Mouse (Mus musculus) forebrain, postnatal 0 days (tissue): ENCODE results near the gene Bclaf3. TPM values are rescaled to one million over a fixed set of nuclear protein-coding genes. Genes with fewer than 3 reads are reported as not detected.

ENCODE experiments used
- ATAC-seq: fragments of 200-750 bp; cut with Nextera tagmentation; 2 replicates; pipeline ENCODE4 v1.8.0; 2017; ENCODE audit warnings: mild to moderate bottlenecking, moderate library complexity
- DNase-seq: peaks from one replicate; pipeline ENCODE4 v3.0.0-alpha.2; 2015
- H3K27ac ChIP-seq: fragments of 300-500 bp; sonication (generic); 2 replicates; pipeline ENCODE4 v1.5.1; 2014; ENCODE audit warnings: low read depth, mild to moderate bottlenecking, antibody characterized with exemption, low read length, moderate library complexity, mixed read lengths
- H3K27me3 ChIP-seq: fragments of 300-500 bp; sonication (generic); 2 replicates; pipeline ENCODE4 v1.6.1; 2014; ENCODE audit warnings: mild to moderate bottlenecking, low read length, mixed read lengths; ENCODE audit not compliant: insufficient read depth
- H3K36me3 ChIP-seq: fragments of 300-500 bp; sonication (generic); 2 replicates; pipeline ENCODE4 v1.6.1; 2014; ENCODE audit warnings: mild to moderate bottlenecking, moderate library complexity; ENCODE audit not compliant: insufficient read depth
- H3K4me1 ChIP-seq: fragments of 300-500 bp; sonication (generic); 2 replicates; pipeline ENCODE4 v1.6.1; 2014; ENCODE audit warnings: antibody characterized with exemption; ENCODE audit not compliant: insufficient read depth
- H3K4me2 ChIP-seq: fragments of 300-500 bp; sonication (generic); 2 replicates; pipeline ENCODE4 v1.6.1; 2014; ENCODE audit warnings: low read depth, mild to moderate bottlenecking, moderate library complexity
- H3K4me3 ChIP-seq: fragments of 300-500 bp; sonication (generic); 2 replicates; pipeline ENCODE4 v1.5.1; 2014; ENCODE audit warnings: low read depth, low read length, mixed read lengths
- H3K9ac ChIP-seq: fragments of 300-500 bp; sonication (generic); 2 replicates; pipeline ENCODE4 v1.6.1; 2014; ENCODE audit warnings: mild to moderate bottlenecking
- H3K9me3 ChIP-seq: fragments of 300-500 bp; sonication (generic); 2 replicates; pipeline ENCODE4 v1.6.1; 2016; ENCODE audit warnings: low read length
- CTCF ChIP-seq: sonication (generic); IDR thresholded peaks from 2 replicates; pipeline ENCODE4 v1.5.1; 2016; ENCODE audit warnings: antibody characterized with exemption, control low read depth, low read depth
- WGBS: fragments of 180-500 bp; shearing (Covaris S2); extraction: QIAGEN DNeasy Blood & Tissue Kit; methylation state at CpG from one replicate; pipeline ENCODE4 v1.1.7; 2014; 5-methylcytosine and 5-hydroxymethylcytosine counted together
- polyA plus RNA-seq: library from polyadenylated mRNA; unstranded; fragments of >200 nt; fragmentation: Nextera tagmentation; extraction: Ambion mirVana; gene quantifications from 2 replicates; pipeline ENCODE4 v1.2.1, GENCODE M21; 2015
- total RNA-seq: library from RNA; depleted of rRNA; stranded (reverse); fragments of >200 nt; gene quantifications from 2 replicates; pipeline ENCODE4 v1.2.3, GENCODE M21; 2014

Bclaf3 gene
- total and polyA plus RNA-seq, 2 experiments from 2014 or later: 14.2 to 18.7 TPM

- no peaks in the 10 kb centered on the region for H3K36me3 ChIP-seq
- no peak for TF ChIP-seq CTCF
- 80% methylated on average over 9 of the region's 9 CpGs for WGBS
- ATAC-seq (no peak), DNase-seq (no peak)
- no peak overlapping the region for H3K4me3 ChIP-seq
- H3K4me1 ChIP-seq: no peaks in the 10 kb centered on the region
- no peak overlapping the region for H3K27ac ChIP-seq
- no peaks in the 10 kb centered on the region for H3K9me3 ChIP-seq
- H3K9ac ChIP-seq: no peak overlapping the region
- no peak overlapping the region for H3K4me2 ChIP-seq
- no peaks in the 10 kb centered on the region for H3K27me3 ChIP-seq
These were observed 15.8 kb upstream of the Bclaf3 start for GRCm38 (mm10) chrX:159510716-159511051.

- Histone ChIP-seq H3K4me1 (no peaks in the 10 kb centered on the region), H3K27ac (no peak overlapping the region), H3K27me3 (no peaks in the 10 kb centered on the region), H3K9me3 (no peaks in the 10 kb centered on the region), H3K9ac (no peak overlapping the region), H3K4me3 (no peak overlapping the region), H3K36me3 (no peaks in the 10 kb centered on the region), H3K4me2 (no peak overlapping the region)
- DNase-seq (no peak), ATAC-seq (no peak)
- TF ChIP-seq CTCF: no peak
- WGBS: 93% methylated on average over 6 of the region's 6 CpGs
These were observed 10.9 kb upstream of the Bclaf3 start for GRCm38 (mm10) chrX:159515599-159515998.

- H3K4me3 ChIP-seq: no peak overlapping the region
- no peaks in the 10 kb centered on the region for H3K9me3 ChIP-seq
- no peak for TF ChIP-seq CTCF
- 73% methylated on average over 3 of the region's 3 CpGs for WGBS
- no peaks in the 10 kb centered on the region for H3K27me3 ChIP-seq
- H3K36me3 ChIP-seq: no peaks in the 10 kb centered on the region
- DNase-seq (no peak), ATAC-seq (no peak)
- no peak overlapping the region for H3K9ac ChIP-seq
- no peak overlapping the region for H3K27ac ChIP-seq
- H3K4me1 ChIP-seq: no peaks in the 10 kb centered on the region
- H3K4me2 ChIP-seq: no peak overlapping the region
These were observed 4.7 kb upstream of the Bclaf3 start for GRCm38 (mm10) chrX:159521780-159522179.

- no peak for ATAC-seq
- WGBS: 76% methylated on average over 4 of the region's 4 CpGs
- no peaks in the 10 kb centered on the region for H3K4me1 ChIP-seq
- no peak for DNase-seq
- H3K36me3 ChIP-seq: no peaks in the 10 kb centered on the region
- no peak overlapping the region for H3K4me2 ChIP-seq
- no peak overlapping the region for H3K9ac ChIP-seq
- TF ChIP-seq CTCF: no peak
- H3K27ac ChIP-seq: no peak overlapping the region
- H3K4me3 ChIP-seq: no peak overlapping the region
- H3K27me3 ChIP-seq: no peaks in the 10 kb centered on the region
- H3K9me3 ChIP-seq: no peaks in the 10 kb centered on the region
These were observed 3.8 kb upstream of the Bclaf3 start for GRCm38 (mm10) chrX:159522651-159523050.

DNA sequence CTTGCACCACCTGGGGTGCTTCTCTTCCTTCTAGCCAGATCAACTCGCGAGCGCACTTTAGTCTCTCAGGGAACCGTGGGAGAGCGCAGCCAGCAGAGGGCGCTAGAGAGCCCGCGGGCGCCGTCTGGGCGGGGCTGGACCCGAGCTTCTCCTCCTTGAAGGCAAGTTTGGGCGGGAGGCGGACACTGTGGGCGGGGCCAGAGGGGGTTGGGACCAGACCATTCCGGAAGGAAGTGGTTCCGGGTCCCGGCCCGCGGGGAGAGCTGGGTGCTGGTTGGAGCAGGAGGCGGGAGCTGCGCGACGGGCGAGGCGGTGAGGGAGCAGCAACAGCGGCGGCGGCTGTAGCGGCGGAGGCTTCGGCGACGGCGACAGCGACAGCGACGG is 5.9 kb downstream of the Bclaf3 start:
- H3K27ac ChIP-seq: peak overlapping the region; percentile 77
- DNase-seq (peak; percentile 95), ATAC-seq (peak; percentile 99)
- 26% methylated on average over 38 of the region's 38 CpGs for WGBS
- peak; percentile 93 for TF ChIP-seq CTCF
- H3K4me2 ChIP-seq: peak overlapping the region; percentile 53
- peak overlapping the region; percentile 72 for H3K9ac ChIP-seq
- H3K36me3 ChIP-seq: no peaks in the 10 kb centered on the region
- H3K9me3 ChIP-seq: no peaks in the 10 kb centered on the region
- no peaks in the 10 kb centered on the region for H3K4me1 ChIP-seq
- H3K4me3 ChIP-seq: peak overlapping the region; percentile 54
- no peaks in the 10 kb centered on the region for H3K27me3 ChIP-seq

DNA sequence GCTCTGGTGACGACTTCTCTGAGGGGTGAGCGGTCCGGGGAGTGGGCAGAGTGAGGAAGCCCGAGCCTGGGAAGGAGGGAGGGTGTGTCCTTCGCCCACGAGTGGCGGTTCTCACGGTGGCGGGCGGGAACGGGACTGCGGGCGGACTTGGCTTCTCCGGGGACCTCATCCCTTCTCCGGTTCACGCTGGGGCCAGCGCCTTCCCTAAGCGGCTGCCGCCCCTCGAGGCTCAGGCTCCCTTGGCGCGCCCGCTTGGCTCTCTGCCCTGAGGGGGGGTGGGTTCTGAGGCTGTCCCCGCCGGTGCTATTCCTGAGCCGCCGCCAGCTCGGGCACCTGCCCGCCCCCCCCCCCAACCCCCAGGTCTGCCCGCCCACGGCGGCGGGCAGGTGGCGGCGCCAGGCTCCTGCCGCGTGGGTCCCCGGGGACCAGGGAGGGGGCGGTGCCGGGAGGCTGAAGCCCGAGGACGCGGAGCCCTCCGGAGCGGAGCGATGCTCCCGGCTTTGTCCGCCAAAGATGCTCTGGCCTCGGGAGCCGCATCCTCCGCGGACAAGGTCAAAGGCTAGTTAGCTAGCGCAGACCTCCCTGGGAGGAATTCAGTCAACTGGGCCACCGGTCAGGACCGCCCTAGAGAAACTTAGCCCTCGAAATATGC is 6.4 kb downstream of the Bclaf3 start:
- Histone ChIP-seq H3K4me3 (peak overlapping the region; percentile 54), H3K27me3 (no peaks in the 10 kb centered on the region), H3K9me3 (no peaks in the 10 kb centered on the region), H3K4me1 (no peaks in the 10 kb centered on the region), H3K27ac (peak overlapping the region; percentile 77), H3K9ac (peak overlapping the region; percentile 72), H3K36me3 (no peaks in the 10 kb centered on the region), H3K4me2 (peak overlapping the region; percentile 53)
- TF ChIP-seq CTCF: no peak
- 18% methylated on average over 55 of the region's 56 CpGs for WGBS
- ATAC-seq (peak; percentile 7), DNase-seq (no peak)

- no peak overlapping the region for H3K4me2 ChIP-seq
- H3K27ac ChIP-seq: no peak overlapping the region
- DNase-seq (no peak), ATAC-seq (no peak)
- no peak for TF ChIP-seq CTCF
- H3K4me1 ChIP-seq: no peaks in the 10 kb centered on the region
- no peaks in the 10 kb centered on the region for H3K36me3 ChIP-seq
- no peaks in the 10 kb centered on the region for H3K9me3 ChIP-seq
- H3K27me3 ChIP-seq: no peaks in the 10 kb centered on the region
- no peak overlapping the region for H3K9ac ChIP-seq
- no peak overlapping the region for H3K4me3 ChIP-seq
- 82% methylated on average over 18 of the region's 18 CpGs for WGBS
These were observed 15.4 kb downstream of the Bclaf3 start for GRCm38 (mm10) chrX:159541936-159542335.
